In genomic region chr5:88642786-88643185, GRCm38 (mm10) we compare ENCODE assay signal across 20 mouse cellular contexts. TPM values are rescaled to one million over a fixed set of nuclear protein-coding genes. Genes with fewer than 3 reads are reported as not detected.
A peak's percentile ranks its signal among the peaks of the same experiment; 100 is the strongest.
DNase-seq lines count a peak whose midpoint lies in the region; ATAC-seq and TF ChIP-seq lines count a peak whose summit lies in the region.
"Had no signal": no experiment of that assay in that cellular context is flagged by ENCODE, and none has a peak within 500 bp of the region (broad histone marks: within the 10 kb centered on the region; RNA-seq: fewer than 3 reads in every experiment).

No protein-coding gene starts in this region.

- H3K4me3 ChIP-seq in liver, embryonic 13.5 days (replicated peaks) = no peak overlapping the region
- no peak overlapping the region for H3K4me3 ChIP-seq in stomach, postnatal 0 days (ENCODE audit: low read depth, low read length)
- H3K4me3 ChIP-seq in hindbrain, embryonic 11.5 days (ENCODE audit: low read depth, low read length) = no peak overlapping the region
- H3K4me3 ChIP-seq: hindbrain, embryonic 13.5 days; left cerebral cortex, adult 2 months had no signal

- H3K4me1 ChIP-seq in liver, embryonic 13.5 days (replicated peaks) = no peaks in the 10 kb centered on the region
- H3K4me1 ChIP-seq in stomach, postnatal 0 days (replicated peaks; ENCODE audit: control insufficient read depth, insufficient read depth) = no peaks in the 10 kb centered on the region
- H3K4me1 ChIP-seq in hindbrain, embryonic 11.5 days (replicated peaks; ENCODE audit: control insufficient read depth, insufficient read depth, low read length) = no peaks in the 10 kb centered on the region
- H3K4me1 ChIP-seq: hindbrain, embryonic 13.5 days had no signal

- peak; percentile 32 for DNase-seq in kidney, adult 11 months
- DNase-seq in kidney, adult 18-20 months = no peak
- DNase-seq in ovary, adult 18-20 months (ENCODE audit: low spot score) = peak; percentile 47
- DNase-seq in ovary, postnatal 10 days (ENCODE audit: low spot score) = no peak
- DNase-seq in liver, embryonic 13.5 days = no peak
- peak; percentile 9 for DNase-seq in stomach, postnatal 0 days (ENCODE audit: low spot score)
- DNase-seq in hindbrain, embryonic 11.5 days (ENCODE audit: low spot score) = no peak
- no peak for DNase-seq in right cerebral cortex, adult 2 months (ENCODE audit: low spot score in 2 of 2)
- DNase-seq: B cell, adult 2 months; cerebellum, adult 18-20 months; cerebellum, postnatal 36 days; left cerebral cortex, postnatal 4 days; lung, adult 18-20 months; lung, postnatal 36 days; thymus, postnatal 36 days had no signal

- H3K27ac ChIP-seq in liver, embryonic 13.5 days = no peak overlapping the region
- H3K27ac ChIP-seq in stomach, postnatal 0 days (replicated peaks) = no peak overlapping the region
- no peak overlapping the region for H3K27ac ChIP-seq in hindbrain, embryonic 11.5 days (ENCODE audit: low read depth, low read length)
- H3K27ac ChIP-seq: hindbrain, embryonic 13.5 days; left cerebral cortex, adult 2 months had no signal

- TF ChIP-seq CTCF in stomach, postnatal 0 days (IDR thresholded peaks at IDR 0.05; ENCODE audit: low read depth) = no peak

- H3K27me3 ChIP-seq in liver, embryonic 13.5 days = no peaks in the 10 kb centered on the region
- H3K27me3 ChIP-seq in stomach, postnatal 0 days (ENCODE audit: control insufficient read depth, insufficient read depth, low read length) = no peaks in the 10 kb centered on the region
- H3K27me3 ChIP-seq in hindbrain, embryonic 11.5 days (ENCODE audit: control insufficient read depth, insufficient read depth, low read length) = no peaks in the 10 kb centered on the region
- H3K27me3 ChIP-seq: hindbrain, embryonic 13.5 days had no signal

- no peak overlapping the region for H3K9ac ChIP-seq in liver, embryonic 13.5 days
- no peak overlapping the region for H3K9ac ChIP-seq in stomach, postnatal 0 days (ENCODE audit: low read length)
- H3K9ac ChIP-seq in hindbrain, embryonic 11.5 days (ENCODE audit: low read depth, low read length) = no peak overlapping the region
- H3K9ac ChIP-seq: hindbrain, embryonic 13.5 days had no signal

- no peak overlapping the region for H3K4me2 ChIP-seq in liver, embryonic 13.5 days
- H3K4me2 ChIP-seq in stomach, postnatal 0 days (replicated peaks; ENCODE audit: low read depth) = no peak overlapping the region
- no peak overlapping the region for H3K4me2 ChIP-seq in hindbrain, embryonic 11.5 days (replicated peaks; ENCODE audit: low read depth, low read length)
- H3K4me2 ChIP-seq: heart, embryonic 11.5 days; hindbrain, embryonic 13.5 days; midbrain, embryonic 11.5 days had no signal

- H3K9me3 ChIP-seq in liver, embryonic 13.5 days (replicated peaks) = no peaks in the 10 kb centered on the region
- no peaks in the 10 kb centered on the region for H3K9me3 ChIP-seq in stomach, postnatal 0 days (ENCODE audit: control insufficient read depth, low read length)
- no peaks in the 10 kb centered on the region for H3K9me3 ChIP-seq in hindbrain, embryonic 11.5 days (ENCODE audit: control insufficient read depth, low read length)
- H3K9me3 ChIP-seq: hindbrain, embryonic 13.5 days had no signal

- 0 out of 2 replicates have a peak, but pooled peaks have one; percentile 36 for ATAC-seq in liver, embryonic 13.5 days (ENCODE audit: low read depth)
- no peak for ATAC-seq in stomach, postnatal 0 days (ENCODE audit: low FRiP score, low TSS enrichment)
- ATAC-seq in hindbrain, embryonic 11.5 days (ENCODE audit: low FRiP score) = no peak
- ATAC-seq: intestine, embryonic 16.5 days had no signal

- peaks cover 24% of the 10 kb centered on the region for H3K36me3 ChIP-seq in liver, embryonic 13.5 days
- peaks cover 3% of the 10 kb centered on the region; the same call in 1 of the 2 replicates for H3K36me3 ChIP-seq in stomach, postnatal 0 days (ENCODE audit: control insufficient read depth, insufficient read depth, low read length)
- H3K36me3 ChIP-seq in hindbrain, embryonic 11.5 days (ENCODE audit: control insufficient read depth, insufficient read depth, low read length) = peaks cover 10% of the 10 kb centered on the region; the same call in 1 of the 2 replicates

- no peak for TF ChIP-seq EP300 in stomach, postnatal 0 days (optimal IDR thresholded peaks at IDR 0.05)

- 63% methylated on average over 9 of the region's 9 CpGs for whole genome bisulfite sequencing in liver, embryonic 13.5 days (ENCODE audit: insufficient replicate concordance)
- WGBS in stomach, postnatal 0 days = 77% methylated on average over 9 of the region's 9 CpGs
- WGBS in hindbrain, embryonic 11.5 days = 87% methylated on average over 9 of the region's 9 CpGs

RNA-seq across cellular contexts. Expression of gene Grsf1, which starts 33.2 kb away (rescaled TPM):
- polyA plus RNA-seq in liver, embryonic 13.5 days (2015; fragmentation: Nextera tagmentation; extraction: Ambion mirVana) = 29.5 and 30.7 TPM in 2 replicates
- 32.8 and 35.1 TPM in 2 replicates for polyA plus RNA-seq in stomach, postnatal 0 days (2015; fragmentation: Nextera tagmentation; extraction: Ambion mirVana)
- polyA plus RNA-seq in hindbrain, embryonic 11.5 days (2014; fragmentation: Nextera tagmentation; extraction: Ambion mirVana) = 96.5 and 111 TPM in 2 replicates

Comparison
In these comparisons a context has a peak if more than half of its experiments do, and no peak if none do; other contexts are left out.
1. DNase-seq: peak in kidney, adult 11 months (single experiment), ovary, adult 18-20 months (single experiment) and stomach, postnatal 0 days (single experiment); none in kidney, adult 18-20 months (single experiment), ovary, postnatal 10 days (single experiment), liver, embryonic 13.5 days (single experiment), hindbrain, embryonic 11.5 days (single experiment) and right cerebral cortex, adult 2 months (0 of 2).